Mouse (Mus musculus) olfactory bulb, adult 2 months (tissue): ENCODE results near the gene Srrm2.

ENCODE experiments used
- CTCF ChIP-seq: fragments of 200-500 bp; IDR thresholded peaks from 2 replicates; pipeline ENCODE4 v1.5.1; 2012; ENCODE audit warnings: low read depth, mild to moderate bottlenecking, low read length, moderate library complexity; ENCODE audit not compliant: insufficient read depth
- POLR2A ChIP-seq: fragments of 200-500 bp; IDR thresholded peaks from 2 replicates; pipeline ENCODE4 v1.6.1; 2012; ENCODE audit warnings: mild to moderate bottlenecking, low read depth, low read length, moderate library complexity; ENCODE audit not compliant: insufficient read depth

DNA sequence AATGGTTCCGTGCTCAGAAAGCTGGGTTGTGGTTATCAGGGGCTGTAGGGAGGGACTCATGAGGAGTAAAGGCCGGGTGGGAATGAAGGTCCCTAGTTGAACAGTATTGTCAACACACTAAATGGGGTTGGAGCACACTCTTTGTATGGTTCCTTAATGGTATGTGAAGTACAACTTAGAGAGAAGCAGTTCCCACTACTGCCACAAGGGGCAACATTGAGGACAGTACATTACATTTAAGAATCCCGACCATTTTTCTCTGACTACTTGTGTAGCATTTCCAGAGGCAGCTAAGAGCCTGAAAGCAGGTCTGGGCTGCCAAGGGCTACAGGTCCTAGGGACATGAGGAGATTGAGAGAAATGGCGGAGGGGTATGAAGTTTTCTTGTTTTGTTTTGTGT is 50.8 kb downstream of the Srrm2 start:
- no peak for TF ChIP-seq POLR2A
- TF ChIP-seq CTCF = no peak
